Mouse (Mus musculus) natural killer cell, adult 2 months (primary cell): ENCODE results near the gene Mxd3.

ENCODE experiments used
- DNase-seq, 2 experiments: peaks; one replicate each; pipeline ENCODE4 v3.0.0; 2022; ENCODE audit warnings: low spot score in 2 of 2

The Mxd3 gene

GRCm38 (mm10) chr13:55329683-55330566 lies at the start of gene Mxd3:
Gene Mxd3, minus strand, starts transcription at chr13:55329823.
- DNase-seq = peak; percentile 77 to 84

GRCm38 (mm10) chr13:55378907-55379580 lies 49.4 kb upstream of the Mxd3 start:
- DNase-seq = no peak

GRCm38 (mm10) chr13:55375877-55376276 lies 46.3 kb upstream of the Mxd3 start:
- DNase-seq = no peak

- no peak for DNase-seq
Observed at GRCm38 (mm10) chr13:55374206-55374924, 44.7 kb upstream of the Mxd3 start.

- DNase-seq = no peak
Observed at GRCm38 (mm10) chr13:55371740-55372139, 42.1 kb upstream of the Mxd3 start.

- DNase-seq = no peak
Observed at GRCm38 (mm10) chr13:55371007-55371681, 41.5 kb upstream of the Mxd3 start.

- DNase-seq = no peak
Observed at GRCm38 (mm10) chr13:55370234-55370633, 40.6 kb upstream of the Mxd3 start.

- peak; percentile 63 to 70 for DNase-seq
Observed at GRCm38 (mm10) chr13:55369531-55370114, 40.0 kb upstream of the Mxd3 start, which contains the start of gene Rgs14. Gene Rgs14, plus strand, starts transcription at chr13:55369732.

- no peak for DNase-seq
Observed at GRCm38 (mm10) chr13:55368401-55368800, 38.8 kb upstream of the Mxd3 start.

- peak; percentile 93 for DNase-seq
Observed at GRCm38 (mm10) chr13:55362453-55363060, 32.9 kb upstream of the Mxd3 start, which contains the start of gene Lman2. Gene Lman2, minus strand, starts transcription at chr13:55362783.

GRCm38 (mm10) chr13:55361974-55362452 lies 32.4 kb upstream of the Mxd3 start:
- peak; percentile 11 to 20 for DNase-seq

- DNase-seq = no peak
Observed at GRCm38 (mm10) chr13:55361145-55361544, 31.5 kb upstream of the Mxd3 start.

GRCm38 (mm10) chr13:55346745-55347144 lies 17.1 kb upstream of the Mxd3 start:
- DNase-seq = no peak

- DNase-seq = no peak
Observed at GRCm38 (mm10) chr13:55344286-55344685, 14.7 kb upstream of the Mxd3 start.

- DNase-seq = no peak
Observed at GRCm38 (mm10) chr13:55342469-55342868, 12.8 kb upstream of the Mxd3 start.

GRCm38 (mm10) chr13:55339259-55339658 lies 9.6 kb upstream of the Mxd3 start:
- DNase-seq = no peak

GRCm38 (mm10) chr13:55338131-55339054 lies 8.8 kb upstream of the Mxd3 start:
- DNase-seq = no peak

- DNase-seq = no peak
Observed at GRCm38 (mm10) chr13:55337341-55337975, 7.8 kb upstream of the Mxd3 start.

- DNase-seq = no peak
Observed at GRCm38 (mm10) chr13:55335701-55336100, 6.1 kb upstream of the Mxd3 start.
